Mouse (Mus musculus): ENCODE data around the gene Sult6b2.

- TF ChIP-seq CTCF (IDR thresholded peaks at IDR 0.05; ENCODE audit: low read depth, low read length), result no peak
- no peak for TF ChIP-seq POLR2A (IDR thresholded peaks at IDR 0.05; ENCODE audit: borderline replicate concordance, low read depth, low read length)
Observed at GRCm38 (mm10) chr6:142789736-142790135, 14.6 kb downstream of the Sult6b2 start.

All from bone marrow macrophage, adult 2 months (primary cell).